Mouse (Mus musculus) midbrain, embryonic 16.5 days (tissue): ENCODE data around the gene Fat2. TPM values are rescaled to one million over a fixed set of nuclear protein-coding genes. Genes with fewer than 3 reads are reported as not detected.

Source experiments
- ATAC-seq: fragments of 200-750 bp; cut with Nextera tagmentation; 2 replicates; pipeline ENCODE4 v1.8.0; 2017; ENCODE audit warnings: moderate TSS enrichment
- H3K27ac ChIP-seq: fragments of 300-500 bp; sonication (generic); 2 replicates; pipeline ENCODE4 v1.5.1; 2014; ENCODE audit warnings: mild to moderate bottlenecking, low read length, mixed read lengths
- H3K27me3 ChIP-seq: fragments of 300-500 bp; sonication (generic); 2 replicates; pipeline ENCODE4 v1.6.1; 2014; ENCODE audit warnings: low read depth, low read length, mixed read lengths; ENCODE audit not compliant: control insufficient read depth, insufficient read depth
- H3K36me3 ChIP-seq: fragments of 300-500 bp; sonication (generic); 2 replicates; pipeline ENCODE4 v1.6.1; 2014; ENCODE audit warnings: mild to moderate bottlenecking, low read length, moderate library complexity, mixed read lengths; ENCODE audit not compliant: control insufficient read depth, insufficient read depth
- H3K4me1 ChIP-seq: fragments of 300-500 bp; sonication (generic); 2 replicates; pipeline ENCODE4 v1.6.1; 2014; ENCODE audit warnings: mild to moderate bottlenecking, low read length, mixed read lengths; ENCODE audit not compliant: control insufficient read depth, insufficient read depth
- H3K4me2 ChIP-seq: fragments of 300-500 bp; sonication (generic); 2 replicates; pipeline ENCODE4 v1.6.1; 2014; ENCODE audit warnings: mild to moderate bottlenecking, low read length, mixed read lengths
- H3K4me3 ChIP-seq: fragments of 300-500 bp; sonication (generic); 2 replicates; pipeline ENCODE4 v1.5.1; 2014; ENCODE audit warnings: low read depth, mild to moderate bottlenecking, low read length, moderate library complexity, mixed read lengths
- H3K9ac ChIP-seq: fragments of 300-500 bp; sonication (generic); 2 replicates; pipeline ENCODE4 v1.6.1; 2014; ENCODE audit warnings: low read depth, low read length, mixed read lengths
- H3K9me3 ChIP-seq: fragments of 300-500 bp; sonication (generic); replicated peaks from 2 replicates; pipeline ENCODE4 v1.6.1; 2014; ENCODE audit warnings: mild to moderate bottlenecking, low read length, mixed read lengths; ENCODE audit not compliant: control insufficient read depth, poor library complexity, severe bottlenecking
- WGBS: fragments of 180-500 bp; shearing (Covaris S2); extraction: QIAGEN DNeasy Blood & Tissue Kit; methylation state at CpG from one replicate; pipeline ENCODE4 v1.1.7; 2014; 5-methylcytosine and 5-hydroxymethylcytosine counted together
- polyA plus RNA-seq: library from polyadenylated mRNA; unstranded; fragments of >200 nt; fragmentation: Nextera tagmentation; extraction: Ambion mirVana; gene quantifications from 2 replicates; pipeline ENCODE4 v1.2.1, GENCODE M21; 2015

Fat2 gene
- polyA plus RNA-seq, 1 experiment from 2014 or later, result 0.08 TPM

- Histone ChIP-seq H3K4me2 (no peak overlapping the region), H3K9me3 (no peaks in the 10 kb centered on the region), H3K4me1 (no peaks in the 10 kb centered on the region), H3K9ac (no peak overlapping the region), H3K27ac (no peak overlapping the region), H3K27me3 (no peaks in the 10 kb centered on the region), H3K36me3 (no peaks in the 10 kb centered on the region), H3K4me3 (no peak overlapping the region)
- 77% methylated on average over 10 of the region's 10 CpGs for WGBS
- ATAC-seq, result no peak
Measured at GRCm38 (mm10) chr11:55367783-55368182, 31.4 kb upstream of the Fat2 start.

DNA sequence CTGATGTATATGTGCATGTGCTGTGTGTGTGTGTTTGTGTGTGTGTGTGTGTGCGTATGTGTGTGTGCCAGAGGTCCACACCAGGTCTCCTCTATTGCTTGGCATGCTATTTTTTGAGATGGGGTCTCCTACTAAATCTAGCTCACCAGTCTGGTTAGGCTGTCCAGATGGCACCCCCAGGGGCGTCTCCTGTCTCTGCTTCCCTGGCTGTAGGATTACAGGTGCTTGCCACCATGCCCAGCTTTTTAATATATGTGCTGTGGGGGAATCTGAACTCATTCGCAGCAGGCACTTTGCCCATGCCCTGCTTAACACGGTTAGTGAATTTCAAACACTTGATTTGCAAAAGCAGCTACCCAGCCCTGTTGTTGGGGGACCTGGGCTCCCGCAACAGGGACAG is 29.5 kb upstream of the Fat2 start:
- WGBS, result 80% methylated on average over 5 of the region's 5 CpGs
- no peak overlapping the region for H3K27ac ChIP-seq
- H3K9ac ChIP-seq, result no peak overlapping the region
- no peak for ATAC-seq
- H3K27me3 ChIP-seq, result no peaks in the 10 kb centered on the region
- H3K4me2 ChIP-seq, result no peak overlapping the region
- H3K4me1 ChIP-seq, result no peaks in the 10 kb centered on the region
- no peak overlapping the region for H3K4me3 ChIP-seq
- no peaks in the 10 kb centered on the region for H3K36me3 ChIP-seq
- H3K9me3 ChIP-seq, result no peaks in the 10 kb centered on the region

DNA sequence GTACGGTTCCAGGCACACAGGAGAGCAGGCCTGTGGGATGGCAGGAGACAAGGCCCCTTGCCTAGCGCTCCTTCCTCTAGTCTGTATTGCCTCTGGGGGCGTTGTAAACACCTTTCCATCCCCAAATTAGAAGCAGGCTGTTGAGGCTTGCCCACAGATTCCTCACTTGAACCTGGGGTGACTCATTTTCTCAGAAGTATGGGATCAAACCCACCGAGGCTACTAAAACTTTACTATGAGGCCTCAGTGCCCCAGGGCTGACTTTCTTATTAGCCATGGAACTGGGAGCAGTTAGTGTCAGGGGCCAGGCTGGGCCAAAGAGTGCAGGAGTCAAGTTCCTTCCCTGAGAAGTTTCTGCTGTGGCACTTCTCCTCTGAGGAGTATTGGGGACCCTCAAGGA is 28.9 kb upstream of the Fat2 start:
- Histone ChIP-seq H3K9me3 (no peaks in the 10 kb centered on the region), H3K27me3 (no peaks in the 10 kb centered on the region), H3K27ac (no peak overlapping the region), H3K4me1 (no peaks in the 10 kb centered on the region), H3K9ac (no peak overlapping the region), H3K36me3 (no peaks in the 10 kb centered on the region), H3K4me2 (no peak overlapping the region), H3K4me3 (no peak overlapping the region)
- 57% methylated on average over 4 of the region's 4 CpGs for WGBS
- ATAC-seq, result no peak

GRCm38 (mm10) chr11:55364662-55365061 is 28.3 kb upstream of the Fat2 start:
- H3K27ac ChIP-seq, result no peak overlapping the region
- no peak for ATAC-seq
- H3K9me3 ChIP-seq, result no peaks in the 10 kb centered on the region
- H3K36me3 ChIP-seq, result no peaks in the 10 kb centered on the region
- 82% methylated on average over 3 of the region's 3 CpGs for WGBS
- H3K27me3 ChIP-seq, result no peaks in the 10 kb centered on the region
- H3K9ac ChIP-seq, result no peak overlapping the region
- no peak overlapping the region for H3K4me2 ChIP-seq
- H3K4me3 ChIP-seq, result no peak overlapping the region
- no peaks in the 10 kb centered on the region for H3K4me1 ChIP-seq

DNA sequence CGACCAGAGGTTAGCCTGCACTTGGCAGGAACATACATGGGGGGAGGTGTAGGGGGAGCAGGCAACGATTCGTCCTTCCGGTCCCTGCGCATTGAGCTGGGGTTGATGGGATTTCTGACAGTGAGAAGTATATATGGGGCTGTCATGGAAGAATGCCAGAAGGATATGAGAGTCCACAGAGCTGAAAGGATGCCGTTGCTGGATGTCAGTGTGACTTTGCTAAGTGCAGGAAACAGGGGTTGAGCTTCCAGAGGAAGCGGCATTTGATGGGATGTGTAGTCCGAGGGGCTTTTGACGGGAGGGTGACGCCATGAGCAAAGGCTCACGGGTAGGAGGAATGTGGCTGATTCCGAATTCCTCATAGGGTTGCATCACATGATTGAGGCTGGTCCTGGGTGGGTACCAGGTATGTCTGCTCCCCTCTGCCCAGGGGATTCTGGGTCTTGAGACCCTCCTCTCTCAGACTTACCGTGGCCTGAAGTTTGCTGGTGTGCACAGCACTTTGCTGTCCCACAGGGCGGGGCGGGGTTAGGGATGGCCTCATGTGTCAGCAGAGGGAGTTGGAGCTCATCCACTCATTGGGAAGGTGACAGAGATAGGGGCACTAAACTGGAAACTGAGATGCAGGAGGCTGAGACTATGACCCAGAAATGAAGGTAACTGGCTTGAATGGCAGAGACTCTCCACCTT is 21.9 kb upstream of the Fat2 start:
- H3K9me3 ChIP-seq, result no peaks in the 10 kb centered on the region
- H3K36me3 ChIP-seq, result no peaks in the 10 kb centered on the region
- ATAC-seq, result no peak
- no peak overlapping the region for H3K4me2 ChIP-seq
- no peaks in the 10 kb centered on the region for H3K4me1 ChIP-seq
- WGBS, result 84% methylated on average over 15 of the region's 15 CpGs
- no peak overlapping the region for H3K9ac ChIP-seq
- H3K27me3 ChIP-seq, result no peaks in the 10 kb centered on the region
- H3K4me3 ChIP-seq, result no peak overlapping the region
- H3K27ac ChIP-seq, result no peak overlapping the region

- no peak overlapping the region for H3K27ac ChIP-seq
- no peaks in the 10 kb centered on the region for H3K9me3 ChIP-seq
- no peak overlapping the region for H3K4me2 ChIP-seq
- no peak for ATAC-seq
- H3K27me3 ChIP-seq, result no peaks in the 10 kb centered on the region
- no peaks in the 10 kb centered on the region for H3K4me1 ChIP-seq
- H3K9ac ChIP-seq, result no peak overlapping the region
- no peaks in the 10 kb centered on the region for H3K36me3 ChIP-seq
- no peak overlapping the region for H3K4me3 ChIP-seq
- WGBS, result 95% methylated on average over 2 of the region's 2 CpGs
Measured at GRCm38 (mm10) chr11:55356846-55357245, 20.5 kb upstream of the Fat2 start.

DNA sequence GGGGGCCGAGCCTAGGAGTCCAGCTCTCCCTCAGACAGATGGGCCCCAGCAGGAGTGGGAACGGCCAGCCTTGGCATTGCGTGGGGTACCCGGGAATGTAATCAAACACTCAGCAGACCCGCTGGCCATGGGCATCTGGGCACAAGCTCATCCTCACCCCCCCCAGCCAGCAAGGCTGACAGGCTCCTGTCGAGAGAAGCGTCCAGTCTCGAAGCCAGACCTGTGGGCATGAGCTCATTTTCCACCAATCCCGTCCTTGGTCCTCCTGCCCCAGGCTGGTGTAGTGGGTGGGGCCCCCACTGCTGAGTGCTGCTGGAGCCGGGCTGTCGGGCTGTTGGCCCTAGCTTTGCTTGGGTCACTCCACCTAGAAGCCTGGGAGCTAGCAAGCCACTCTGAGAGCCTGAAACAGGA is 5.6 kb upstream of the Fat2 start:
- WGBS, result 73% methylated on average over 11 of the region's 11 CpGs
- Histone ChIP-seq H3K9ac (no peak overlapping the region), H3K27ac (no peak overlapping the region), H3K4me2 (no peak overlapping the region), H3K4me3 (no peak overlapping the region), H3K36me3 (no peaks in the 10 kb centered on the region), H3K27me3 (no peaks in the 10 kb centered on the region), H3K4me1 (no peaks in the 10 kb centered on the region), H3K9me3 (no peaks in the 10 kb centered on the region)
- no peak for ATAC-seq

DNA sequence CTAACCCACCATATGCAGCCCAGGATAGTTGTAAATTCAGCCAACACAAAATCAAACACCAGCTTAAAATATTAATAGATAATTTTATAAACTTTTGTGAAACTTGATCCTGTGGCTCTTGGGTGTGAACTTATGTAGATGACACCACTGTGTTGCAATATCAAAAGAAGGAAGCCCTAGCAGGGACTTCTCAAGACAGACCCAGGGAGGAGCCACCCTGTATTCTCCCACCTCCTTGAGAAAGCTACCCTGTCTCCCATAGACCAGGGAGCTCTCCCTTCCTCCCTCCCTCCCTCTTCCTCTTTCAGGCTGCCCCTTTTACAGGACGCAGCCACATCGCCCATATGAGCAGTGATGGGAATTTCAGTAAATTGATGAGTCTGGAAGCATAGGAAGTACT is 4.4 kb upstream of the Fat2 start:
- no peak for ATAC-seq
- Histone ChIP-seq H3K27me3 (no peaks in the 10 kb centered on the region), H3K36me3 (no peaks in the 10 kb centered on the region), H3K9ac (no peak overlapping the region), H3K4me2 (no peak overlapping the region), H3K9me3 (no peaks in the 10 kb centered on the region), H3K4me1 (no peaks in the 10 kb centered on the region), H3K4me3 (no peak overlapping the region), H3K27ac (no peak overlapping the region)
- whole genome bisulfite sequencing, result 77% methylated on average over 2 of the region's 2 CpGs

DNA sequence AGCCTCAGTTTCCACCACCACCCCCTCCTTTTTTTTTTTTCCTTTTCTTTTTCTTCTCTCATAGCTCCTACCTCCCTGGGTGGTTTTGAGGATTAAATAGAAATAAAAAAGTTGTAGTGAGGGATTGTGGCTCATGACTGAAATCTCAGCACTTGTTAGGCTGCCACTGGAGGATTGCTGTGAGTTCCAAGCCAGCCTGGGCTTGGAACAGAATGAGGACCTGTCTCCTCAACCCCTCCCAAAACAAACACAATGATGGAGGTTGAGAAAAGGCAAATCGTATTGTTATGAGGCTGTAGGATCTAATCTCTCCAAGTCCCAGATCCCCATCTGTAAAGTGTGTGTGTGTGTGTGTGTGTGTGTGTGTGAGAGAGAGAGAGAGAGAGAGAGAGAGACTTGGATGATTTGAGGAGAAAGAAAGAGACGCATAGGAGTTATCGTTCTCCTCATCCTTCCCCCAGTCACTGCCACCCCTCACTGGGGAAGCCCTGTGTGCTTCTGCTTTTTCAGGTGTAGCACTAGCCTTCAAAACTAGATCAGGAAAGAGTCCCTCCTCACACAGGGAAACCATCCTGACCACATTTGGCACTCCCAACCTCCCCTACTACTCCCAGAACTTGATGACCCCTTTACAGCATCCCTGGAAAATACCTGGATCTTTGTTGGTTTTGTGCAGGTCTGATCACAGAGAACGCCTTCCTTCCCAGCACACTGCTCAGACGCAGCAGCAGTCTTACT is 837 bp upstream of the Fat2 start:
- Histone ChIP-seq H3K36me3 (no peaks in the 10 kb centered on the region), H3K4me1 (no peaks in the 10 kb centered on the region), H3K9ac (no peak overlapping the region), H3K9me3 (no peaks in the 10 kb centered on the region), H3K4me2 (no peak overlapping the region), H3K27ac (no peak overlapping the region), H3K27me3 (no peaks in the 10 kb centered on the region), H3K4me3 (no peak overlapping the region)
- WGBS, result 77% methylated on average over 5 of the region's 5 CpGs
- no peak for ATAC-seq
